Mouse (Mus musculus) testis, postnatal 14 days (tissue): ENCODE results near the gene Apol9b.

Experiments
- DNase-seq: peaks from one replicate; pipeline ENCODE4 v3.0.0; 2021; ENCODE audit warnings: low spot score

The Apol9b gene

GRCm38 (mm10) chr15:77746326-77746725, 17.5 kb downstream of the Apol9b start:
- DNase-seq: no peak

GRCm38 (mm10) chr15:77748414-77748813, 19.6 kb downstream of the Apol9b start:
- DNase-seq: no peak

GRCm38 (mm10) chr15:77749717-77750116, 20.9 kb downstream of the Apol9b start:
- no peak for DNase-seq

- no peak for DNase-seq
Observed at GRCm38 (mm10) chr15:77750461-77750860, 21.6 kb downstream of the Apol9b start.

- no peak for DNase-seq
Observed at GRCm38 (mm10) chr15:77752443-77752842, 23.6 kb downstream of the Apol9b start.

- DNase-seq: no peak
Observed at GRCm38 (mm10) chr15:77755132-77755531, 26.3 kb downstream of the Apol9b start.

GRCm38 (mm10) chr15:77756081-77756480, 27.2 kb downstream of the Apol9b start:
- DNase-seq: no peak

- no peak for DNase-seq
Observed at GRCm38 (mm10) chr15:77756848-77757247, 28.0 kb downstream of the Apol9b start, which contains the start of gene Apol8. Gene Apol8 (minus strand): TSS chr15:77757003.

GRCm38 (mm10) chr15:77757586-77758226, 28.9 kb downstream of the Apol9b start:
- DNase-seq: no peak

- DNase-seq: no peak
Observed at GRCm38 (mm10) chr15:77760037-77760436, 31.2 kb downstream of the Apol9b start.

- no peak for DNase-seq
Observed at GRCm38 (mm10) chr15:77761083-77761482, 32.2 kb downstream of the Apol9b start.

GRCm38 (mm10) chr15:77761561-77762380, 32.9 kb downstream of the Apol9b start:
- DNase-seq: no peak

- DNase-seq: no peak
Observed at GRCm38 (mm10) chr15:77763050-77763449, 34.2 kb downstream of the Apol9b start.

GRCm38 (mm10) chr15:77763702-77764101, 34.9 kb downstream of the Apol9b start:
- peak; percentile 45 for DNase-seq

GRCm38 (mm10) chr15:77764391-77765006, 35.7 kb downstream of the Apol9b start:
- DNase-seq: peak; percentile 62

GRCm38 (mm10) chr15:77765484-77766093, 36.8 kb downstream of the Apol9b start:
- DNase-seq: no peak

- DNase-seq: no peak
Observed at GRCm38 (mm10) chr15:77766981-77767380, 38.1 kb downstream of the Apol9b start.

- DNase-seq: no peak
Observed at GRCm38 (mm10) chr15:77770341-77770740, 41.5 kb downstream of the Apol9b start.

GRCm38 (mm10) chr15:77770942-77771341, 42.1 kb downstream of the Apol9b start:
- DNase-seq: no peak

GRCm38 (mm10) chr15:77773099-77773915, 44.5 kb downstream of the Apol9b start:
- DNase-seq: no peak

- no peak for DNase-seq
Observed at GRCm38 (mm10) chr15:77774303-77774702, 45.5 kb downstream of the Apol9b start.
